Mouse (Mus musculus): ENCODE measurements around the gene Nanos1.

GRCm38 (mm10) chr19:60789452-60789851, 33.7 kb downstream of the Nanos1 start:
- no peak for TF ChIP-seq POLR2A (IDR thresholded peaks at IDR 0.05; ENCODE audit: borderline replicate concordance, control insufficient read depth, low read depth, low read length)
- TF ChIP-seq CTCF (IDR thresholded peaks at IDR 0.05; ENCODE audit: control insufficient read depth, insufficient read depth, low read length) = no peak
